Mouse (Mus musculus) MEL-GATA-1-ER (cell line): ENCODE results near the gene Hoxa5.

Experiments
- DNase-seq: peaks from one replicate; pipeline ENCODE4 v3.0.0-alpha.2; 2012; ENCODE audit warnings: low read depth; ENCODE audit errors: extremely low read depth

Hoxa5 gene

GRCm38 (mm10) chr6:52215771-52216535 is 11.6 kb upstream of the Hoxa5 start:
- no peak for DNase-seq

- no peak for DNase-seq
Measured at GRCm38 (mm10) chr6:52215070-52215469, 10.7 kb upstream of the Hoxa5 start.

- no peak for DNase-seq
Measured at GRCm38 (mm10) chr6:52214271-52214670, 9.9 kb upstream of the Hoxa5 start.

GRCm38 (mm10) chr6:52213119-52213986 is 9.0 kb upstream of the Hoxa5 start, which contains the start of the genes Hoxa3 and Gm28308:
TSS of gene Hoxa3 (minus strand) at chr6:52213336.
TSS of gene Gm28308 (minus strand) at chr6:52213339.
- no peak for DNase-seq

GRCm38 (mm10) chr6:52212556-52213118 is 8.2 kb upstream of the Hoxa5 start:
- no peak for DNase-seq

GRCm38 (mm10) chr6:52211961-52212360 is 7.6 kb upstream of the Hoxa5 start:
- no peak for DNase-seq

- DNase-seq = peak; percentile 43
Measured at GRCm38 (mm10) chr6:52211170-52211935, 7.0 kb upstream of the Hoxa5 start.

GRCm38 (mm10) chr6:52209685-52210046 is 5.3 kb upstream of the Hoxa5 start:
- DNase-seq = no peak

- no peak for DNase-seq
Measured at GRCm38 (mm10) chr6:52208868-52209684, 4.7 kb upstream of the Hoxa5 start.

GRCm38 (mm10) chr6:52208072-52208867 is 3.9 kb upstream of the Hoxa5 start, which contains the start of gene Hoxa6:
TSS of gene Hoxa6 (minus strand) at chr6:52208722.
- DNase-seq = no peak

- no peak for DNase-seq
Measured at GRCm38 (mm10) chr6:52207684-52207976, 3.2 kb upstream of the Hoxa5 start.

GRCm38 (mm10) chr6:52206882-52207683 is 2.7 kb upstream of the Hoxa5 start:
- no peak for DNase-seq

- DNase-seq = no peak
Measured at GRCm38 (mm10) chr6:52205638-52206621, 1.5 kb upstream of the Hoxa5 start.

- no peak for DNase-seq
Measured at GRCm38 (mm10) chr6:52205221-52205620, 834 bp upstream of the Hoxa5 start.

- no peak for DNase-seq
Measured at GRCm38 (mm10) chr6:52203371-52204049, 877 bp downstream of the Hoxa5 start.

GRCm38 (mm10) chr6:52203121-52203370 is 1.3 kb downstream of the Hoxa5 start:
- DNase-seq = no peak

GRCm38 (mm10) chr6:52202362-52203120 is 1.8 kb downstream of the Hoxa5 start:
- DNase-seq = no peak
